Mouse (Mus musculus) heart, postnatal 0 days (tissue): ENCODE data around the gene Lypd4. TPM values are rescaled to one million over a fixed set of nuclear protein-coding genes. Genes with fewer than 3 reads are reported as not detected.

Source experiments
- ATAC-seq: fragments of 200-750 bp; cut with Nextera tagmentation; 2 replicates; pipeline ENCODE4 v1.8.0; 2017; ENCODE audit warnings: low read depth, moderate number of reproducible peaks, moderate library complexity; ENCODE audit not compliant: insufficient read depth
- DNase-seq: peaks from one replicate; pipeline ENCODE4 v3.0.0-alpha.2; 2016; ENCODE audit warnings: low spot score
- H3K27ac ChIP-seq: fragments of 300-500 bp; sonication (generic); 2 replicates; pipeline ENCODE4 v1.5.1; 2014; ENCODE audit warnings: low read depth, mild to moderate bottlenecking
- H3K27me3 ChIP-seq: fragments of 300-500 bp; sonication (generic); 2 replicates; pipeline ENCODE4 v1.6.1; 2014; ENCODE audit warnings: low read length, mixed read lengths; ENCODE audit not compliant: control insufficient read depth, insufficient read depth
- H3K36me3 ChIP-seq: fragments of 300-500 bp; sonication (generic); replicated peaks from 2 replicates; pipeline ENCODE4 v1.6.1; 2014; ENCODE audit warnings: low read length, mixed read lengths; ENCODE audit not compliant: control insufficient read depth, insufficient read depth
- H3K4me1 ChIP-seq: fragments of 300-500 bp; sonication (generic); 2 replicates; pipeline ENCODE4 v1.6.1; 2014; ENCODE audit warnings: antibody characterized with exemption; ENCODE audit not compliant: control insufficient read depth, insufficient read depth
- H3K4me2 ChIP-seq: fragments of 300-500 bp; sonication (generic); 2 replicates; pipeline ENCODE4 v1.6.1; 2014; ENCODE audit warnings: low read depth, mild to moderate bottlenecking, low read length, moderate library complexity
- H3K4me3 ChIP-seq: fragments of 300-500 bp; sonication (generic); 2 replicates; pipeline ENCODE4 v1.5.1; 2014; ENCODE audit warnings: low read depth, low read length
- H3K9ac ChIP-seq: fragments of 300-500 bp; sonication (generic); replicated peaks from 2 replicates; pipeline ENCODE4 v1.6.1; 2014; ENCODE audit warnings: low read depth, low read length, mixed read lengths
- H3K9me3 ChIP-seq: fragments of 300-500 bp; sonication (generic); replicated peaks from 2 replicates; pipeline ENCODE4 v1.6.1; 2016; ENCODE audit warnings: low read length; ENCODE audit not compliant: control insufficient read depth
- CTCF ChIP-seq: IDR thresholded peaks from 2 replicates; pipeline ENCODE4 v1.5.1; 2016; ENCODE audit warnings: antibody characterized with exemption, control low read depth, low read depth
- EP300 ChIP-seq: IDR thresholded peaks from 2 replicates; pipeline ENCODE4 v1.6.1; 2016; ENCODE audit warnings: antibody characterized with exemption, low read depth
- WGBS: fragments of 180-500 bp; shearing (Covaris S2); extraction: QIAGEN DNeasy Blood & Tissue Kit; methylation state at CpG from one replicate; pipeline ENCODE4 v1.1.7; 2014; 5-methylcytosine and 5-hydroxymethylcytosine counted together
- polyA plus RNA-seq: library from polyadenylated mRNA; unstranded; fragments of >200 nt; fragmentation: Nextera tagmentation; extraction: Ambion mirVana; gene quantifications from 2 replicates; pipeline ENCODE4 v1.2.1, GENCODE M21; 2015
- total RNA-seq: library from RNA; depleted of rRNA; stranded (reverse); fragments of >200 nt; gene quantifications from 2 replicates; pipeline ENCODE4 v1.2.3, GENCODE M21; 2014; ENCODE audit warnings: low replicate concordance

The Lypd4 gene
- total and polyA plus RNA-seq, 2 experiments from 2014 or later, result not detected

- TF ChIP-seq EP300 (no peak), CTCF (no peak)
- Histone ChIP-seq H3K36me3 (no peaks in the 10 kb centered on the region), H3K9me3 (no peaks in the 10 kb centered on the region), H3K4me3 (no peak overlapping the region), H3K27me3 (no peaks in the 10 kb centered on the region), H3K4me1 (no peaks in the 10 kb centered on the region), H3K9ac (no peak overlapping the region), H3K4me2 (no peak overlapping the region), H3K27ac (no peak overlapping the region)
- 36% methylated on average over 2 of the region's 2 CpGs for WGBS
- DNase-seq (no peak), ATAC-seq (no peak)
Measured at GRCm38 (mm10) chr7:24879620-24880019, 9.9 kb upstream of the Lypd4 start.

GRCm38 (mm10) chr7:24877588-24877987 is 7.8 kb upstream of the Lypd4 start:
- H3K9ac ChIP-seq, result no peak overlapping the region
- no peaks in the 10 kb centered on the region for H3K9me3 ChIP-seq
- WGBS, result 77% methylated on average over 3 of the region's 3 CpGs
- ATAC-seq (no peak), DNase-seq (no peak)
- no peaks in the 10 kb centered on the region for H3K4me1 ChIP-seq
- H3K27ac ChIP-seq, result no peak overlapping the region
- H3K36me3 ChIP-seq, result no peaks in the 10 kb centered on the region
- H3K4me3 ChIP-seq, result no peak overlapping the region
- H3K4me2 ChIP-seq, result no peak overlapping the region
- TF ChIP-seq EP300 (no peak), CTCF (no peak)
- H3K27me3 ChIP-seq, result no peaks in the 10 kb centered on the region

- ATAC-seq, result no peak
- TF ChIP-seq CTCF (no peak), EP300 (no peak)
- WGBS, result 57% methylated on average over 17 of the region's 17 CpGs
Measured at GRCm38 (mm10) chr7:24869080-24869479, 661 bp downstream of the Lypd4 start.

GRCm38 (mm10) chr7:24864156-24864555 is 5.6 kb downstream of the Lypd4 start:
- ATAC-seq (no peak), DNase-seq (no peak)
- Histone ChIP-seq H3K36me3 (no peaks in the 10 kb centered on the region), H3K4me3 (no peak overlapping the region), H3K4me2 (no peak overlapping the region), H3K27me3 (0 out of 2 replicates have a peak, but pooled peaks cover under 1% of the 10 kb centered on the region), H3K9me3 (no peaks in the 10 kb centered on the region), H3K4me1 (no peaks in the 10 kb centered on the region), H3K27ac (no peak overlapping the region), H3K9ac (no peak overlapping the region)
- WGBS, result 27% methylated on average over 6 of the region's 6 CpGs
- no peak for TF ChIP-seq CTCF
- TF ChIP-seq EP300, result no peak

More at GRCm38 (mm10) chr7:24869080-24869479, 661 bp downstream of the Lypd4 start:
- no peak overlapping the region for H3K4me3 ChIP-seq
- H3K27ac ChIP-seq, result no peak overlapping the region
- DNase-seq, result no peak
- no peak overlapping the region for H3K9ac ChIP-seq
- H3K4me1 ChIP-seq, result no peaks in the 10 kb centered on the region
- no peaks in the 10 kb centered on the region for H3K9me3 ChIP-seq
- no peak overlapping the region for H3K4me2 ChIP-seq
- H3K27me3 ChIP-seq, result peaks cover 13% of the 10 kb centered on the region; the same call in 1 of the 2 replicates
- H3K36me3 ChIP-seq, result no peaks in the 10 kb centered on the region

GRCm38 (mm10) chr7:24862853-24863252 is 6.9 kb downstream of the Lypd4 start:
- no peak for ATAC-seq
- Histone ChIP-seq H3K9me3 (no peaks in the 10 kb centered on the region), H3K36me3 (no peaks in the 10 kb centered on the region), H3K27ac (no peak overlapping the region), H3K9ac (no peak overlapping the region), H3K4me3 (no peak overlapping the region), H3K4me2 (no peak overlapping the region), H3K27me3 (no peaks in the 10 kb centered on the region), H3K4me1 (no peaks in the 10 kb centered on the region)
- 71% methylated on average over 4 of the region's 4 CpGs for WGBS
- TF ChIP-seq CTCF, result no peak
- no peak for DNase-seq

GRCm38 (mm10) chr7:24861913-24862312 is 7.8 kb downstream of the Lypd4 start, which contains the start of gene Gm9844:
TSS of gene Gm9844 (plus strand) at chr7:24862213.
- no peak for ATAC-seq
- no peaks in the 10 kb centered on the region for H3K4me1 ChIP-seq
- WGBS, result 84% methylated on average over 7 of the region's 7 CpGs
- no peaks in the 10 kb centered on the region for H3K9me3 ChIP-seq
- no peaks in the 10 kb centered on the region for H3K27me3 ChIP-seq
- H3K4me2 ChIP-seq, result no peak within 1 kb of the TSS
- no peak within 1 kb of the TSS for H3K9ac ChIP-seq
- no peak within 1 kb of the TSS for H3K4me3 ChIP-seq
- no peak for TF ChIP-seq EP300
- TF ChIP-seq CTCF, result no peak
- H3K27ac ChIP-seq, result no peak within 1 kb of the TSS
- DNase-seq, result no peak
- H3K36me3 ChIP-seq, result no peaks in the 10 kb centered on the region
